Mouse (Mus musculus): ENCODE results near the gene Slc17a8. TPM values are rescaled to one million over a fixed set of nuclear protein-coding genes. Genes with fewer than 3 reads are reported as not detected.

Gene Slc17a8
- polyA plus RNA-seq, 1 experiment from 2014 or later: not detected

Other genes starting within 250 kb of the Slc17a8 start
- 20.7 and 22.0 TPM in 2 replicates for gene Gas2l3, start 177.3 kb downstream of the Slc17a8 start, polyA plus RNA-seq (2015; fragmentation: Nextera tagmentation; extraction: Ambion mirVana)
- 0.16 and 0.30 TPM in 2 replicates for gene Nr1h4, start 87.7 kb downstream of the Slc17a8 start, polyA plus RNA-seq (2015; fragmentation: Nextera tagmentation; extraction: Ambion mirVana)
- 7.8 and 8.2 TPM in 2 replicates for gene Scyl2, start 65.0 kb upstream of the Slc17a8 start, polyA plus RNA-seq (2015; fragmentation: Nextera tagmentation; extraction: Ambion mirVana)
- gene Actr6, start 111.0 kb upstream of the Slc17a8 start, polyA plus RNA-seq (2015; fragmentation: Nextera tagmentation; extraction: Ambion mirVana): 31.7 and 34.1 TPM in 2 replicates
- 26.3 and 28.3 TPM in 2 replicates for gene Uhrf1bp1l, start 123.7 kb upstream of the Slc17a8 start, polyA plus RNA-seq (2015; fragmentation: Nextera tagmentation; extraction: Ambion mirVana)

Data from lung, embryonic 15.5 days (tissue).